Mouse (Mus musculus) stomach, adult 2 months (tissue): ENCODE data around the gene Ilf3. TPM values are rescaled to one million over a fixed set of nuclear protein-coding genes. Genes with fewer than 3 reads are reported as not detected.

Experiments
- polyA plus RNA-seq: library from polyadenylated mRNA; depleted of rRNA; stranded (reverse); fragments of >200 nt; gene quantifications from 2 replicates; pipeline ENCODE4 v1.2.3, GENCODE M21; 2012; rRNA removed

Ilf3 gene
- polyA plus RNA-seq: 12.5 and 13.0 TPM in 2 replicates

GRCm38 (mm10) chr9:21367357-21368111 is at the start of gene Ilf3:
TSS of gene Ilf3 (plus strand) at chr9:21367871.

GRCm38 (mm10) chr9:21320619-21321512 is 46.8 kb upstream of the Ilf3 start, which contains the start of gene Slc44a2:
TSS of gene Slc44a2 (plus strand) at chr9:21320698.

GRCm38 (mm10) chr9:21411669-21412550 is 44.2 kb downstream of the Ilf3 start, which contains the start of gene Qtrt1:
TSS of gene Qtrt1 (plus strand) at chr9:21411837.

GRCm38 (mm10) chr9:21424631-21425555 is 57.2 kb downstream of the Ilf3 start, which contains the start of gene Dnm2:
TSS of gene Dnm2 (plus strand) at chr9:21424908.

Other genes starting within 250 kb of the Ilf3 start
- gene Tyk2, start 236.6 kb upstream of the Ilf3 start, polyA plus RNA-seq: 12.0 and 13.6 TPM in 2 replicates
- gene Cdc37, start 217.9 kb upstream of the Ilf3 start, polyA plus RNA-seq: 19.9 and 23.4 TPM in 2 replicates
- 4.6 and 5.4 TPM in 2 replicates for gene Pde4a, start 202.2 kb upstream of the Ilf3 start, polyA plus RNA-seq
- gene Keap1, start 128.5 kb upstream of the Ilf3 start, polyA plus RNA-seq: 42.1 and 51.8 TPM in 2 replicates
- 9.1 and 21.3 TPM in 2 replicates for gene S1pr5, start 119.4 kb upstream of the Ilf3 start, polyA plus RNA-seq
- gene Atg4d, start 102.6 kb upstream of the Ilf3 start, polyA plus RNA-seq: 33.3 and 62.7 TPM in 2 replicates
- gene Kri1, start 79.9 kb upstream of the Ilf3 start, polyA plus RNA-seq: 7.5 and 7.9 TPM in 2 replicates
- gene Cdkn2d, start 76.5 kb upstream of the Ilf3 start, polyA plus RNA-seq: 12.6 and 18.9 TPM in 2 replicates
- 30.6 and 32.9 TPM in 2 replicates for gene Ap1m2, start 55.5 kb upstream of the Ilf3 start, polyA plus RNA-seq
- 33.9 and 44.4 TPM in 2 replicates for gene Slc44a2, start 47.2 kb upstream of the Ilf3 start, polyA plus RNA-seq
- 20.1 and 21.8 TPM in 2 replicates for gene Qtrt1, start 44.0 kb downstream of the Ilf3 start, polyA plus RNA-seq
- 188 and 243 TPM in 2 replicates for gene Dnm2, start 57.0 kb downstream of the Ilf3 start, polyA plus RNA-seq
- 8.8 and 13.1 TPM in 2 replicates for gene Tmed1, start 142.4 kb downstream of the Ilf3 start, polyA plus RNA-seq
- gene AB124611, start 158.3 kb downstream of the Ilf3 start, polyA plus RNA-seq: 2.5 and 2.6 TPM in 2 replicates
- gene Carm1, start 179.0 kb downstream of the Ilf3 start, polyA plus RNA-seq: 32.1 and 34.8 TPM in 2 replicates
- gene Timm29, start 224.9 kb downstream of the Ilf3 start, polyA plus RNA-seq: 9.2 and 11.1 TPM in 2 replicates
- 29.0 and 33.8 TPM in 2 replicates for gene Yipf2, start 225.0 kb downstream of the Ilf3 start, polyA plus RNA-seq
- gene Smarca4, start 248.3 kb downstream of the Ilf3 start, polyA plus RNA-seq: 17.6 and 21.7 TPM in 2 replicates